8 mouse cellular contexts compared by ENCODE assay signal in genomic region chr16:13366802-13367465, GRCm38 (mm10).
DNase-seq lines count a peak whose midpoint lies in the region; ATAC-seq and TF ChIP-seq lines count a peak whose summit lies in the region.

No protein-coding gene starts in this region.

- H3K9ac ChIP-seq in forebrain, embryonic 13.5 days = 0 out of 2 replicates have a peak overlapping the region, but pooled peaks have one; percentile 12
- H3K9ac ChIP-seq in neural tube, embryonic 13.5 days = no peak overlapping the region

- no peak for TF ChIP-seq CTCF in embryonic fibroblast, embryonic 13.5 days (IDR thresholded peaks at IDR 0.05; ENCODE audit: borderline replicate concordance, insufficient read depth, low read length)

- no peaks in the 10 kb centered on the region for H3K9me3 ChIP-seq in forebrain, embryonic 13.5 days (replicated peaks)
- H3K9me3 ChIP-seq in forebrain, embryonic 10.5 days = no peaks in the 10 kb centered on the region
- H3K9me3 ChIP-seq in neural tube, embryonic 13.5 days = no peaks in the 10 kb centered on the region

- no peaks in the 10 kb centered on the region for H3K36me3 ChIP-seq in forebrain, embryonic 13.5 days (ENCODE audit: poor library complexity, severe bottlenecking)
- H3K36me3 ChIP-seq in forebrain, embryonic 10.5 days (replicated peaks) = no peaks in the 10 kb centered on the region
- no peaks in the 10 kb centered on the region for H3K36me3 ChIP-seq in neural tube, embryonic 13.5 days

- no peak overlapping the region for H3K4me2 ChIP-seq in forebrain, embryonic 13.5 days
- H3K4me2 ChIP-seq in neural tube, embryonic 13.5 days = no peak overlapping the region

- DNase-seq in forebrain, embryonic 10.5 days (ENCODE audit: extremely low spot score, low spot score) = no peak
- DNase-seq in layer of hippocampus, adult 9-10 months (ENCODE audit: low spot score) = peak; percentile 21
- DNase-seq in natural killer cell, adult 2 months (ENCODE audit: low spot score in 2 of 2) = no peak
- no peak for DNase-seq in ovary, postnatal 14 days (ENCODE audit: low spot score)

- H3K27ac ChIP-seq in forebrain, embryonic 13.5 days = no peak overlapping the region
- no peak overlapping the region for H3K27ac ChIP-seq in forebrain, embryonic 10.5 days
- peak overlapping the region; percentile 50 for H3K27ac ChIP-seq in embryonic fibroblast, embryonic 13.5 days (ENCODE audit: insufficient read depth, low read length)
- H3K27ac ChIP-seq in neural tube, embryonic 13.5 days (replicated peaks) = 0 out of 2 replicates have a peak overlapping the region, but pooled peaks have one; percentile 23

- ATAC-seq in forebrain, embryonic 13.5 days = peak; percentile 55
- ATAC-seq in CD4-positive, CD25-positive, alpha-beta regulatory T cell, adult 4 months = peak; percentile 11
- ATAC-seq in neural tube, embryonic 13.5 days (ENCODE audit: low read depth) = no peak

- H3K4me3 ChIP-seq in forebrain, embryonic 13.5 days = no peak overlapping the region
- H3K4me3 ChIP-seq in forebrain, embryonic 10.5 days = no peak overlapping the region
- no peak overlapping the region for H3K4me3 ChIP-seq in embryonic fibroblast, embryonic 13.5 days (ENCODE audit: insufficient read depth, low read length)
- no peak overlapping the region for H3K4me3 ChIP-seq in neural tube, embryonic 13.5 days

- WGBS in forebrain, embryonic 13.5 days = 20% methylated on average over 4 of the region's 4 CpGs
- 61% methylated on average over 4 of the region's 4 CpGs for WGBS in forebrain, embryonic 10.5 days
- WGBS in neural tube, embryonic 13.5 days = 24% methylated on average over 4 of the region's 4 CpGs

- H3K27me3 ChIP-seq in forebrain, embryonic 13.5 days = no peaks in the 10 kb centered on the region
- H3K27me3 ChIP-seq in forebrain, embryonic 10.5 days (ENCODE audit: poor library complexity, severe bottlenecking) = no peaks in the 10 kb centered on the region
- no peaks in the 10 kb centered on the region for H3K27me3 ChIP-seq in neural tube, embryonic 13.5 days

- H3K4me1 ChIP-seq in forebrain, embryonic 13.5 days = peaks cover 17% of the 10 kb centered on the region
- H3K4me1 ChIP-seq in forebrain, embryonic 10.5 days = peaks cover 25% of the 10 kb centered on the region
- H3K4me1 ChIP-seq in embryonic fibroblast, embryonic 13.5 days (ENCODE audit: control insufficient read depth, insufficient read depth, low read length) = peaks cover 14% of the 10 kb centered on the region
- H3K4me1 ChIP-seq in neural tube, embryonic 13.5 days (replicated peaks) = peaks cover 16% of the 10 kb centered on the region

- no peak for TF ChIP-seq POLR2A in embryonic fibroblast, embryonic 13.5 days (IDR thresholded peaks at IDR 0.05; ENCODE audit: low read depth, low read length)

Comparison
In these comparisons a context has a peak if more than half of its experiments do, and no peak if none do; other contexts are left out.
1. H3K27ac ChIP-seq: peak in embryonic fibroblast, embryonic 13.5 days (single experiment) and neural tube, embryonic 13.5 days (single experiment); none in forebrain, embryonic 13.5 days (single experiment) and forebrain, embryonic 10.5 days (single experiment).